Mouse (Mus musculus) stomach, embryonic 14.5 days (tissue): ENCODE measurements around the gene Ppp1r12a. TPM values are rescaled to one million over a fixed set of nuclear protein-coding genes. Genes with fewer than 3 reads are reported as not detected.

ENCODE experiments used
- ATAC-seq: fragments of 200-750 bp; cut with Nextera tagmentation; 2 replicates; pipeline ENCODE4 v1.8.0; 2017; ENCODE audit warnings: low read depth, moderate TSS enrichment; ENCODE audit not compliant: insufficient number of reproducible peaks, insufficient read depth, low FRiP score
- H3K27ac ChIP-seq: fragments of 300-500 bp; sonication (generic); 2 replicates; pipeline ENCODE4 v1.5.1; 2014; ENCODE audit warnings: mild to moderate bottlenecking, low read length, moderate library complexity, mixed read lengths
- H3K27me3 ChIP-seq: fragments of 300-500 bp; sonication (generic); 2 replicates; pipeline ENCODE4 v1.6.1; 2014; ENCODE audit warnings: low read length, control low read depth, mixed read lengths; ENCODE audit not compliant: control insufficient read depth, insufficient read depth
- H3K36me3 ChIP-seq: fragments of 300-500 bp; sonication (generic); 2 replicates; pipeline ENCODE4 v1.6.1; 2014; ENCODE audit warnings: mild to moderate bottlenecking, control low read depth, low read length, moderate library complexity, mixed read lengths; ENCODE audit not compliant: control insufficient read depth, insufficient read depth
- H3K4me1 ChIP-seq: fragments of 300-500 bp; sonication (generic); 2 replicates; pipeline ENCODE4 v1.6.1; 2014; ENCODE audit warnings: low read length, control low read depth, mixed read lengths; ENCODE audit not compliant: control insufficient read depth, insufficient read depth
- H3K4me2 ChIP-seq: fragments of 300-500 bp; sonication (generic); replicated peaks from 2 replicates; pipeline ENCODE4 v1.6.1; 2014; ENCODE audit warnings: low read depth, low read length, control low read depth
- H3K4me3 ChIP-seq: fragments of 300-500 bp; sonication (generic); 2 replicates; pipeline ENCODE4 v1.5.1; 2014; ENCODE audit warnings: low read depth, low read length, control low read depth
- H3K9ac ChIP-seq: fragments of 300-500 bp; sonication (generic); replicated peaks from 2 replicates; pipeline ENCODE4 v1.6.1; 2014; ENCODE audit warnings: low read depth, mild to moderate bottlenecking, control low read depth, low read length, moderate library complexity, mixed read lengths
- H3K9me3 ChIP-seq: fragments of 300-500 bp; sonication (generic); 2 replicates; pipeline ENCODE4 v1.6.1; 2016; ENCODE audit warnings: low read depth, low read length, control low read depth; ENCODE audit not compliant: control insufficient read depth
- WGBS: fragments of 180-500 bp; shearing (Covaris S2); extraction: QIAGEN DNeasy Blood & Tissue Kit; methylation state at CpG from one replicate; pipeline ENCODE4 v1.1.7; 2014; 5-methylcytosine and 5-hydroxymethylcytosine counted together
- polyA plus RNA-seq: library from polyadenylated mRNA; unstranded; fragments of >200 nt; fragmentation: Nextera tagmentation; extraction: Ambion mirVana; gene quantifications from 2 replicates; pipeline ENCODE4 v1.2.1, GENCODE M21; 2014

Ppp1r12a gene
- polyA plus RNA-seq, 1 experiment from 2014 or later: 140 TPM

- Histone ChIP-seq H3K36me3 (no peaks in the 10 kb centered on the region), H3K4me3 (no peak overlapping the region), H3K27ac (no peak overlapping the region), H3K4me1 (0 out of 2 replicates have a peak, but pooled peaks cover 3% of the 10 kb centered on the region), H3K9ac (no peak overlapping the region), H3K4me2 (no peak overlapping the region), H3K27me3 (no peaks in the 10 kb centered on the region), H3K9me3 (no peaks in the 10 kb centered on the region)
- ATAC-seq: no peak
- 69% methylated on average over 3 of the region's 3 CpGs for WGBS
Observed at GRCm38 (mm10) chr10:108170818-108171217, 8.8 kb downstream of the Ppp1r12a start.

- H3K4me3 ChIP-seq: no peak overlapping the region
- no peaks in the 10 kb centered on the region for H3K36me3 ChIP-seq
- H3K9ac ChIP-seq: no peak overlapping the region
- no peak for ATAC-seq
- 71% methylated on average over 3 of the region's 3 CpGs for WGBS
- H3K27ac ChIP-seq: no peak overlapping the region
- H3K9me3 ChIP-seq: no peaks in the 10 kb centered on the region
- no peaks in the 10 kb centered on the region for H3K27me3 ChIP-seq
- no peak overlapping the region for H3K4me2 ChIP-seq
- no peaks in the 10 kb centered on the region for H3K4me1 ChIP-seq
Observed at GRCm38 (mm10) chr10:108171637-108172036, 9.6 kb downstream of the Ppp1r12a start.

- no peak overlapping the region for H3K27ac ChIP-seq
Observed at GRCm38 (mm10) chr10:108172817-108173563, 11.0 kb downstream of the Ppp1r12a start.

GRCm38 (mm10) chr10:108174107-108174506 is 12.1 kb downstream of the Ppp1r12a start:
- 85% methylated on average over 5 of the region's 5 CpGs for WGBS
- Histone ChIP-seq H3K27ac (no peak overlapping the region), H3K9me3 (no peaks in the 10 kb centered on the region), H3K9ac (no peak overlapping the region), H3K27me3 (no peaks in the 10 kb centered on the region), H3K4me1 (no peaks in the 10 kb centered on the region), H3K36me3 (no peaks in the 10 kb centered on the region), H3K4me2 (no peak overlapping the region), H3K4me3 (no peak overlapping the region)
- ATAC-seq: no peak

More at GRCm38 (mm10) chr10:108172817-108173563, 11.0 kb downstream of the Ppp1r12a start:
- no peak overlapping the region for H3K9ac ChIP-seq
- no peaks in the 10 kb centered on the region for H3K4me1 ChIP-seq
- H3K27me3 ChIP-seq: no peaks in the 10 kb centered on the region
- no peaks in the 10 kb centered on the region for H3K36me3 ChIP-seq
- WGBS: 65% methylated on average over 6 of the region's 6 CpGs
- ATAC-seq: no peak
- H3K4me2 ChIP-seq: no peak overlapping the region
- H3K9me3 ChIP-seq: no peaks in the 10 kb centered on the region
- no peak overlapping the region for H3K4me3 ChIP-seq

- H3K9ac ChIP-seq: no peak overlapping the region
- H3K4me1 ChIP-seq: no peaks in the 10 kb centered on the region
- no peak overlapping the region for H3K4me2 ChIP-seq
- H3K27ac ChIP-seq: no peak overlapping the region
- ATAC-seq: no peak
- H3K36me3 ChIP-seq: no peaks in the 10 kb centered on the region
- no peak overlapping the region for H3K4me3 ChIP-seq
- H3K27me3 ChIP-seq: no peaks in the 10 kb centered on the region
- no peaks in the 10 kb centered on the region for H3K9me3 ChIP-seq
- WGBS: 76% methylated on average over 2 of the region's 2 CpGs
Observed at GRCm38 (mm10) chr10:108175885-108176284, 13.9 kb downstream of the Ppp1r12a start.

- H3K36me3 ChIP-seq: no peaks in the 10 kb centered on the region
- no peaks in the 10 kb centered on the region for H3K9me3 ChIP-seq
- WGBS: 84% methylated on average over 6 of the region's 6 CpGs
- ATAC-seq: no peak
- H3K4me3 ChIP-seq: no peak overlapping the region
- no peak overlapping the region for H3K9ac ChIP-seq
- no peaks in the 10 kb centered on the region for H3K27me3 ChIP-seq
- H3K27ac ChIP-seq: no peak overlapping the region
- no peak overlapping the region for H3K4me2 ChIP-seq
- peaks cover 3% of the 10 kb centered on the region for H3K4me1 ChIP-seq
Observed at GRCm38 (mm10) chr10:108178285-108178848, 16.4 kb downstream of the Ppp1r12a start.

- Histone ChIP-seq H3K27me3 (no peaks in the 10 kb centered on the region), H3K9ac (no peak overlapping the region), H3K4me1 (peaks cover 3% of the 10 kb centered on the region), H3K4me3 (no peak overlapping the region), H3K27ac (no peak overlapping the region), H3K36me3 (no peaks in the 10 kb centered on the region), H3K9me3 (no peaks in the 10 kb centered on the region), H3K4me2 (no peak overlapping the region)
- ATAC-seq: no peak
- 66% methylated on average over 3 of the region's 3 CpGs for WGBS
Observed at GRCm38 (mm10) chr10:108179404-108179803, 17.4 kb downstream of the Ppp1r12a start.

GRCm38 (mm10) chr10:108180313-108180712 is 18.3 kb downstream of the Ppp1r12a start:
- Histone ChIP-seq H3K4me2 (no peak overlapping the region), H3K9ac (no peak overlapping the region), H3K27ac (no peak overlapping the region), H3K4me1 (peaks cover 3% of the 10 kb centered on the region), H3K9me3 (no peaks in the 10 kb centered on the region), H3K4me3 (no peak overlapping the region), H3K27me3 (no peaks in the 10 kb centered on the region), H3K36me3 (no peaks in the 10 kb centered on the region)
- no peak for ATAC-seq
- WGBS: 86% methylated on average over 2 of the region's 2 CpGs
